In the genomic region with DNA sequence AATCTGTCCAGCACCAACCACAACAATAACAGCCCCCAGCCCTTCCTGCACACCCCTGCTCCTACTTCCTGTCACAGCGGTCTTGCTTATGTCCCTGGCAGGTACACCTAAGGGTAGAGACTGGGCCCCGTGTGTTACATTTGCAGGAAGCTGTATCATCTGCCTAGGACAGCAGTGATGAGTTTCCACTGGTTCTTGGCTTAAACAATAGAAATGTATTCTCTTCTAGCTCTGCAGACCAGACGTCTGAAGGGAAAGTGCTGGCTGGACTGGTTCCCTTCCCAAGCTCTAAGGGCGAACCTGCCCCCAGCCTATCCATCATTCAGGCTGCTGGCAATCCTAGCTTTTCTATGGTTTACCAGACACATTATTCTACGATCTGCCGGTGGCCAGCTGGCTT, we compare ENCODE assay signal across 15 mouse cellular contexts. TPM values are rescaled to one million over a fixed set of nuclear protein-coding genes. Genes with fewer than 3 reads are reported as not detected.
DNase-seq lines count a peak whose midpoint lies in the region; ATAC-seq and TF ChIP-seq lines count a peak whose summit lies in the region.
"Had no signal": no experiment of that assay in that cellular context is flagged by ENCODE, and none has a peak within 500 bp of the region (broad histone marks: within the 10 kb centered on the region; RNA-seq: fewer than 3 reads in every experiment).

No protein-coding gene starts in this region.

- no peak for ATAC-seq in hindbrain, embryonic 14.5 days (ENCODE audit: low FRiP score)
- ATAC-seq: hindbrain, embryonic 16.5 days had no signal

- H3K9ac ChIP-seq in hindbrain, embryonic 14.5 days = no peak overlapping the region
- H3K9ac ChIP-seq: limb, embryonic 12.5 days; liver, embryonic 14.5 days had no signal

- peak; percentile 7 to 15 for DNase-seq in adrenal gland, postnatal 36 days
- DNase-seq in adrenal gland, postnatal 4 days (ENCODE audit: low spot score in 2 of 2) = no peak
- no peak for DNase-seq in left cerebral cortex, adult 2 months (ENCODE audit: extremely low spot score in 1 of 2, low spot score in 2 of 2)
- DNase-seq in left cerebral cortex, adult 8-10 months (ENCODE audit: low spot score in 2 of 2) = no peak
- peak; percentile 58 for DNase-seq in kidney, postnatal 14 days
- no peak for DNase-seq in hindbrain, embryonic 14.5 days (ENCODE audit: low spot score)
- DNase-seq in c-Kit-positive CD71-positive TER-119-positive erythroid progenitor cells, embryonic 14.5 days (ENCODE audit: low spot score) = no peak
- DNase-seq: cerebellum, adult 9-11 months; lung, postnatal 14 days had no signal

- WGBS in hindbrain, embryonic 14.5 days = 69% methylated on average over 6 of the region's 6 CpGs

- H3K9me3 ChIP-seq in hindbrain, embryonic 14.5 days (ENCODE audit: control insufficient read depth, low read length) = no peaks in the 10 kb centered on the region
- H3K9me3 ChIP-seq: forebrain, embryonic 10.5 days; limb, embryonic 12.5 days had no signal

- no peak overlapping the region for H3K4me2 ChIP-seq in hindbrain, embryonic 14.5 days (replicated peaks)
- H3K4me2 ChIP-seq: heart, embryonic 11.5 days; limb, embryonic 12.5 days had no signal

- no peak overlapping the region for H3K4me3 ChIP-seq in left cerebral cortex, adult 2 months
- H3K4me3 ChIP-seq in cortical plate, adult 2 months (ENCODE audit: insufficient read depth, low read length) = no peak overlapping the region
- no peak overlapping the region for H3K4me3 ChIP-seq in hindbrain, embryonic 14.5 days (replicated peaks; ENCODE audit: low read length)
- H3K4me3 ChIP-seq: forebrain, embryonic 10.5 days; limb, embryonic 12.5 days had no signal

- H3K36me3 ChIP-seq in hindbrain, embryonic 14.5 days (replicated peaks; ENCODE audit: control insufficient read depth, insufficient read depth) = no peaks in the 10 kb centered on the region
- H3K36me3 ChIP-seq: forebrain, embryonic 10.5 days; limb, embryonic 12.5 days had no signal

- H3K27ac ChIP-seq in left cerebral cortex, adult 2 months = peak overlapping the region; percentile 13
- peak overlapping the region; percentile 78 for H3K27ac ChIP-seq in cortical plate, adult 2 months (ENCODE audit: insufficient read depth, low read length)
- no peak overlapping the region for H3K27ac ChIP-seq in hindbrain, embryonic 14.5 days
- H3K27ac ChIP-seq: forebrain, embryonic 10.5 days; limb, embryonic 12.5 days; liver, embryonic 14.5 days had no signal

- intact Hi-C loops in left cerebral cortex, adult 2 months (cut with DNase I) = no loop called here

- H3K27me3 ChIP-seq in hindbrain, embryonic 14.5 days (ENCODE audit: control insufficient read depth, insufficient read depth, low read length) = no peaks in the 10 kb centered on the region
- H3K27me3 ChIP-seq: limb, embryonic 12.5 days had no signal

- TF ChIP-seq CTCF in left cerebral cortex, adult 2 months (IDR thresholded peaks at IDR 0.05) = no peak
- no peak for TF ChIP-seq CTCF in cortical plate, adult 2 months (IDR thresholded peaks at IDR 0.05; ENCODE audit: extremely low read depth, insufficient read depth, low read length)

- peaks cover 4% of the 10 kb centered on the region; the same call in 1 of the 2 replicates for H3K4me1 ChIP-seq in cortical plate, adult 2 months (ENCODE audit: control insufficient read depth, insufficient read depth, low read length)
- no peaks in the 10 kb centered on the region for H3K4me1 ChIP-seq in hindbrain, embryonic 14.5 days (replicated peaks; ENCODE audit: control insufficient read depth, insufficient read depth, low read length)
- H3K4me1 ChIP-seq: forebrain, embryonic 10.5 days; limb, embryonic 12.5 days had no signal

- TF ChIP-seq POLR2A in cortical plate, adult 2 months (IDR thresholded peaks at IDR 0.05; ENCODE audit: extremely low read depth, insufficient read depth, low read length) = no peak

RNA-seq across cellular contexts. Expression of a gene that starts 44.0 kb away (rescaled TPM):
- 100 to 1,000 TPM in 1 of 2 experiments, 10 to 100 TPM in 1; 96.0 to 113 TPM for total RNA-seq in adrenal gland, postnatal 36 days (2021)
- 10 to 100 TPM; 89.3 to 94.4 TPM for total RNA-seq in adrenal gland, postnatal 4 days (2021)
- total RNA-seq in left cerebral cortex, adult 2 months (2021) = 100 to 1,000 TPM; 107 to 108 TPM
- total RNA-seq in left cerebral cortex, adult 8-10 months (2022) = 100 to 1,000 TPM in 3 of 4 experiments, 10 to 100 TPM in 1; 97.1 to 104 (median 102) TPM
- polyA plus RNA-seq in cortical plate, adult 2 months (2012; rRNA removed) = 128 and 130 TPM in 2 replicates
- 251 and 253 TPM in 2 replicates for polyA plus RNA-seq in hindbrain, embryonic 14.5 days (2014; fragmentation: Nextera tagmentation; extraction: Ambion mirVana)

Comparison
In these comparisons a context has a peak if more than half of its experiments do, and no peak if none do; other contexts are left out.
1. DNase-seq: peak in adrenal gland, postnatal 36 days (2 of 2) and kidney, postnatal 14 days (single experiment); none in adrenal gland, postnatal 4 days (0 of 2), left cerebral cortex, adult 2 months (0 of 2), left cerebral cortex, adult 8-10 months (0 of 2), hindbrain, embryonic 14.5 days (single experiment) and c-Kit-positive CD71-positive TER-119-positive erythroid progenitor cells, embryonic 14.5 days (single experiment).